In genomic region chr19:47210432-47210831, GRCm38 (mm10) we compare ENCODE assay signal across 36 mouse cellular contexts. TPM values are rescaled to one million over a fixed set of nuclear protein-coding genes. Genes with fewer than 3 reads are reported as not detected.
"Had no signal": no experiment of that assay in that cellular context is flagged by ENCODE, and none has a peak within 500 bp of the region (broad histone marks: within the 10 kb centered on the region; RNA-seq: fewer than 3 reads in every experiment).

No protein-coding gene starts in this region.

- H3K27ac ChIP-seq: embryonic facial prominence, embryonic 10.5 days; embryonic facial prominence, embryonic 12.5 days; embryonic facial prominence, embryonic 13.5 days; embryonic facial prominence, embryonic 15.5 days; forebrain, embryonic 10.5 days; forebrain, embryonic 12.5 days; gastrocnemius, adult 2 months; heart, adult 2 months had no signal

- DNase-seq: cerebellum, adult 9-10 months; cerebellum, adult 9-11 months; cerebellum, postnatal 10 days; cerebellum, postnatal 14 days; cerebellum, postnatal 36 days; embryo, embryonic 11 days; forebrain, postnatal 0 days; gastrocnemius, adult 2 months; gastrocnemius, postnatal 10 days; gastrocnemius, postnatal 14 days; gastrocnemius, postnatal 25 days; gastrocnemius, postnatal 36 days; heart, adult 18-20 months; heart, adult 2 months had no signal

- H3K4me3 ChIP-seq: embryonic facial prominence, embryonic 10.5 days; embryonic facial prominence, embryonic 12.5 days; embryonic facial prominence, embryonic 13.5 days; embryonic facial prominence, embryonic 15.5 days; erythroblast, embryonic 14.5 days; forebrain, embryonic 10.5 days; forebrain, embryonic 12.5 days; forebrain, embryonic 13.5 days; forebrain, embryonic 15.5 days; gastrocnemius, adult 2 months; heart, adult 2 months had no signal

- H3K36me3 ChIP-seq: embryonic facial prominence, embryonic 10.5 days; embryonic facial prominence, embryonic 12.5 days; embryonic facial prominence, embryonic 13.5 days; embryonic facial prominence, embryonic 15.5 days; forebrain, embryonic 10.5 days; forebrain, embryonic 12.5 days; forebrain, embryonic 15.5 days had no signal

- H3K9me3 ChIP-seq: embryonic facial prominence, embryonic 10.5 days; embryonic facial prominence, embryonic 12.5 days; embryonic facial prominence, embryonic 13.5 days; embryonic facial prominence, embryonic 15.5 days; forebrain, embryonic 10.5 days; forebrain, embryonic 12.5 days; forebrain, embryonic 13.5 days; forebrain, embryonic 15.5 days had no signal

- H3K4me1 ChIP-seq: embryonic facial prominence, embryonic 12.5 days; embryonic facial prominence, embryonic 15.5 days had no signal

- ATAC-seq: forebrain, embryonic 13.5 days; forebrain, embryonic 14.5 days; forebrain, embryonic 15.5 days; forebrain, embryonic 16.5 days; forebrain, postnatal 0 days had no signal

- H3K9ac ChIP-seq: embryonic facial prominence, embryonic 12.5 days; embryonic facial prominence, embryonic 13.5 days; embryonic facial prominence, embryonic 15.5 days; forebrain, embryonic 12.5 days; forebrain, embryonic 13.5 days; forebrain, embryonic 15.5 days; forebrain, postnatal 0 days had no signal

- H3K4me2 ChIP-seq: embryonic facial prominence, embryonic 12.5 days; embryonic facial prominence, embryonic 13.5 days; embryonic facial prominence, embryonic 15.5 days; forebrain, embryonic 12.5 days; forebrain, embryonic 13.5 days; forebrain, embryonic 15.5 days had no signal

- H3K27me3 ChIP-seq: embryonic facial prominence, embryonic 12.5 days; embryonic facial prominence, embryonic 13.5 days; embryonic facial prominence, embryonic 15.5 days; forebrain, embryonic 12.5 days; forebrain, embryonic 13.5 days; forebrain, embryonic 15.5 days had no signal

RNA-seq across cellular contexts. Expression of gene Neurl1a, which starts 31.8 kb away (rescaled TPM):
- total RNA-seq: granulocyte monocyte progenitor cell, adult 5-6 weeks had no signal

RNA-seq across cellular contexts. Expression of gene Calhm3, which starts 52.9 kb away (rescaled TPM):
- total RNA-seq: common myeloid progenitor, adult 5-6 weeks; forebrain, postnatal 0 days; gastrocnemius, adult 18-20 months; gastrocnemius, adult 2 months; gastrocnemius, adult 8-10 months; gastrocnemius, postnatal 10 days; gastrocnemius, postnatal 14 days; gastrocnemius, postnatal 25 days; gastrocnemius, postnatal 36 days; gastrocnemius, postnatal 4 days; granulocyte monocyte progenitor cell, adult 5-6 weeks; heart, adult 18-20 months; heart, adult 2 months; heart, adult 8-10 months had no signal
- polyA plus RNA-seq: embryonic facial prominence, embryonic 10.5 days; embryonic facial prominence, embryonic 11.5 days; embryonic facial prominence, embryonic 12.5 days; embryonic facial prominence, embryonic 13.5 days; embryonic facial prominence, embryonic 14.5 days; embryonic facial prominence, embryonic 15.5 days; erythroblast, embryonic 14.5 days; forebrain, embryonic 10.5 days; forebrain, embryonic 11.5 days; forebrain, embryonic 12.5 days; forebrain, embryonic 13.5 days; forebrain, embryonic 14.5 days; forebrain, embryonic 15.5 days; forebrain, embryonic 16.5 days; frontal cortex, adult 2 months; gonadal fat pad, adult 2 months; heart, adult 2 months had no signal
